Comparison of ENCODE assay signal across 9 mouse cellular contexts in genomic region chr13:83720883-83721371, GRCm38 (mm10).
A peak's percentile ranks its signal among the peaks of the same experiment; 100 is the strongest.
DNase-seq lines count a peak whose midpoint lies in the region; ATAC-seq and TF ChIP-seq lines count a peak whose summit lies in the region.
"Had no signal": no experiment of that assay in that cellular context is flagged by ENCODE, and none has a peak within 500 bp of the region (broad histone marks: within the 10 kb centered on the region; RNA-seq: fewer than 3 reads in every experiment).

No protein-coding gene starts in this region.

- under 1% methylated on average over 29 of the region's 30 CpGs for WGBS in hindbrain, embryonic 14.5 days
- WGBS in limb, embryonic 12.5 days: under 1% methylated on average over 30 of the region's 30 CpGs

- H3K9ac ChIP-seq in hindbrain, embryonic 14.5 days: peak overlapping the region; percentile 100
- 0 out of 2 replicates have a peak overlapping the region, but pooled peaks have one; percentile 34 for H3K9ac ChIP-seq in limb, embryonic 12.5 days (replicated peaks)
- H3K9ac ChIP-seq: liver, embryonic 15.5 days had no signal

- H3K4me2 ChIP-seq in hindbrain, embryonic 14.5 days (replicated peaks): peak overlapping the region; percentile 87
- H3K4me2 ChIP-seq in limb, embryonic 12.5 days: peak overlapping the region; percentile 46
- H3K4me2 ChIP-seq: liver, embryonic 15.5 days had no signal

- peak overlapping the region; percentile 99 for H3K27ac ChIP-seq in cortical plate, adult 2 months (ENCODE audit: insufficient read depth, low read length)
- H3K27ac ChIP-seq in hindbrain, embryonic 14.5 days: peak overlapping the region; percentile 100
- H3K27ac ChIP-seq in limb, embryonic 12.5 days: no peak overlapping the region
- H3K27ac ChIP-seq: liver, embryonic 15.5 days had no signal

- intact Hi-C loops in gastrocnemius, postnatal 36 days (cut with DNase I): no loop called here

- H3K4me1 ChIP-seq in cortical plate, adult 2 months (ENCODE audit: control insufficient read depth, insufficient read depth, low read length): peaks cover 2% of the 10 kb centered on the region
- H3K4me1 ChIP-seq in hindbrain, embryonic 14.5 days (replicated peaks; ENCODE audit: control insufficient read depth, insufficient read depth, low read length): peaks cover 3% of the 10 kb centered on the region; the same call in 1 of the 2 replicates
- H3K4me1 ChIP-seq in limb, embryonic 12.5 days (replicated peaks): peaks cover 4% of the 10 kb centered on the region
- H3K4me1 ChIP-seq: liver, embryonic 15.5 days had no signal

- ATAC-seq in hindbrain, embryonic 14.5 days (ENCODE audit: low FRiP score): peak; percentile 87
- ATAC-seq in limb, embryonic 12.5 days (ENCODE audit: insufficient number of reproducible peaks, insufficient read depth, low FRiP score, low TSS enrichment, low read depth): no peak

- peak; percentile 77 for TF ChIP-seq POLR2A in cortical plate, adult 2 months (IDR thresholded peaks at IDR 0.05; ENCODE audit: extremely low read depth, insufficient read depth, low read length)

- peak; percentile 77 to 86 for DNase-seq in left cerebral cortex, adult 18-20 months (ENCODE audit: low spot score in 2 of 2)
- no peak for DNase-seq in left cerebral cortex, adult 11 months (ENCODE audit: low spot score)
- DNase-seq in hindbrain, embryonic 14.5 days (ENCODE audit: low spot score): peak; percentile 84
- DNase-seq in right cerebral cortex, postnatal 10 days (ENCODE audit: low spot score in 2 of 2): peak; percentile 92 to 94
- no peak for DNase-seq in gastrocnemius, postnatal 36 days
- no peak for DNase-seq in liver

- H3K36me3 ChIP-seq in hindbrain, embryonic 14.5 days (replicated peaks; ENCODE audit: control insufficient read depth, insufficient read depth): no peaks in the 10 kb centered on the region
- no peaks in the 10 kb centered on the region for H3K36me3 ChIP-seq in limb, embryonic 12.5 days
- H3K36me3 ChIP-seq: liver, embryonic 15.5 days had no signal

- no peak for TF ChIP-seq CTCF in cortical plate, adult 2 months (IDR thresholded peaks at IDR 0.05; ENCODE audit: extremely low read depth, insufficient read depth, low read length)

- H3K27me3 ChIP-seq in hindbrain, embryonic 14.5 days (ENCODE audit: control insufficient read depth, insufficient read depth, low read length): no peaks in the 10 kb centered on the region
- peaks cover 96% of the 10 kb centered on the region for H3K27me3 ChIP-seq in limb, embryonic 12.5 days

- peak overlapping the region; percentile 89 for H3K4me3 ChIP-seq in cortical plate, adult 2 months (ENCODE audit: insufficient read depth, low read length)
- H3K4me3 ChIP-seq in hindbrain, embryonic 14.5 days (replicated peaks; ENCODE audit: low read length): peak overlapping the region; percentile 90
- peak overlapping the region; percentile 28 for H3K4me3 ChIP-seq in limb, embryonic 12.5 days (replicated peaks)
- H3K4me3 ChIP-seq: liver, embryonic 15.5 days had no signal

- no peaks in the 10 kb centered on the region for H3K9me3 ChIP-seq in hindbrain, embryonic 14.5 days (ENCODE audit: control insufficient read depth, low read length)
- H3K9me3 ChIP-seq in limb, embryonic 12.5 days: no peaks in the 10 kb centered on the region
- H3K9me3 ChIP-seq: liver, embryonic 15.5 days had no signal

Comparison
In these comparisons a context has a peak if more than half of its experiments do, and no peak if none do; other contexts are left out.
1. DNase-seq: peak in left cerebral cortex, adult 18-20 months (2 of 2), hindbrain, embryonic 14.5 days (single experiment) and right cerebral cortex, postnatal 10 days (2 of 2); none in left cerebral cortex, adult 11 months (single experiment), gastrocnemius, postnatal 36 days (0 of 2) and liver (single experiment).
2. H3K4me3 ChIP-seq: peak in every context shown above with its lines; median percentile 90 in hindbrain, embryonic 14.5 days; 89 in cortical plate, adult 2 months; 28 in limb, embryonic 12.5 days.